Mouse (Mus musculus) forebrain, postnatal 0 days (tissue): ENCODE measurements around the gene Esrrg. TPM values are rescaled to one million over a fixed set of nuclear protein-coding genes. Genes with fewer than 3 reads are reported as not detected.
A peak's percentile ranks its signal among the peaks of the same experiment; 100 is the strongest.

Experiments
- ATAC-seq: fragments of 200-750 bp; cut with Nextera tagmentation; 2 replicates; pipeline ENCODE4 v1.8.0; 2017; ENCODE audit warnings: mild to moderate bottlenecking, moderate library complexity
- DNase-seq: peaks from one replicate; pipeline ENCODE4 v3.0.0-alpha.2; 2015
- H3K27ac ChIP-seq: fragments of 300-500 bp; sonication (generic); 2 replicates; pipeline ENCODE4 v1.5.1; 2014; ENCODE audit warnings: low read depth, mild to moderate bottlenecking, antibody characterized with exemption, low read length, moderate library complexity, mixed read lengths
- H3K27me3 ChIP-seq: fragments of 300-500 bp; sonication (generic); 2 replicates; pipeline ENCODE4 v1.6.1; 2014; ENCODE audit warnings: mild to moderate bottlenecking, low read length, mixed read lengths; ENCODE audit not compliant: insufficient read depth
- H3K36me3 ChIP-seq: fragments of 300-500 bp; sonication (generic); 2 replicates; pipeline ENCODE4 v1.6.1; 2014; ENCODE audit warnings: mild to moderate bottlenecking, moderate library complexity; ENCODE audit not compliant: insufficient read depth
- H3K4me1 ChIP-seq: fragments of 300-500 bp; sonication (generic); 2 replicates; pipeline ENCODE4 v1.6.1; 2014; ENCODE audit warnings: antibody characterized with exemption; ENCODE audit not compliant: insufficient read depth
- H3K4me2 ChIP-seq: fragments of 300-500 bp; sonication (generic); 2 replicates; pipeline ENCODE4 v1.6.1; 2014; ENCODE audit warnings: low read depth, mild to moderate bottlenecking, moderate library complexity
- H3K4me3 ChIP-seq: fragments of 300-500 bp; sonication (generic); 2 replicates; pipeline ENCODE4 v1.5.1; 2014; ENCODE audit warnings: low read depth, low read length, mixed read lengths
- H3K9ac ChIP-seq: fragments of 300-500 bp; sonication (generic); 2 replicates; pipeline ENCODE4 v1.6.1; 2014; ENCODE audit warnings: mild to moderate bottlenecking
- H3K9me3 ChIP-seq: fragments of 300-500 bp; sonication (generic); 2 replicates; pipeline ENCODE4 v1.6.1; 2016; ENCODE audit warnings: low read length
- CTCF ChIP-seq: sonication (generic); IDR thresholded peaks from 2 replicates; pipeline ENCODE4 v1.5.1; 2016; ENCODE audit warnings: antibody characterized with exemption, control low read depth, low read depth
- WGBS: fragments of 180-500 bp; shearing (Covaris S2); extraction: QIAGEN DNeasy Blood & Tissue Kit; methylation state at CpG from one replicate; pipeline ENCODE4 v1.1.7; 2014; 5-methylcytosine and 5-hydroxymethylcytosine counted together
- polyA plus RNA-seq: library from polyadenylated mRNA; unstranded; fragments of >200 nt; fragmentation: Nextera tagmentation; extraction: Ambion mirVana; gene quantifications from 2 replicates; pipeline ENCODE4 v1.2.1, GENCODE M21; 2015
- total RNA-seq: library from RNA; depleted of rRNA; stranded (reverse); fragments of >200 nt; gene quantifications from 2 replicates; pipeline ENCODE4 v1.2.3, GENCODE M21; 2014

Esrrg gene
- total and polyA plus RNA-seq, 2 experiments from 2014 or later: 9.2 to 11.9 TPM

DNA sequence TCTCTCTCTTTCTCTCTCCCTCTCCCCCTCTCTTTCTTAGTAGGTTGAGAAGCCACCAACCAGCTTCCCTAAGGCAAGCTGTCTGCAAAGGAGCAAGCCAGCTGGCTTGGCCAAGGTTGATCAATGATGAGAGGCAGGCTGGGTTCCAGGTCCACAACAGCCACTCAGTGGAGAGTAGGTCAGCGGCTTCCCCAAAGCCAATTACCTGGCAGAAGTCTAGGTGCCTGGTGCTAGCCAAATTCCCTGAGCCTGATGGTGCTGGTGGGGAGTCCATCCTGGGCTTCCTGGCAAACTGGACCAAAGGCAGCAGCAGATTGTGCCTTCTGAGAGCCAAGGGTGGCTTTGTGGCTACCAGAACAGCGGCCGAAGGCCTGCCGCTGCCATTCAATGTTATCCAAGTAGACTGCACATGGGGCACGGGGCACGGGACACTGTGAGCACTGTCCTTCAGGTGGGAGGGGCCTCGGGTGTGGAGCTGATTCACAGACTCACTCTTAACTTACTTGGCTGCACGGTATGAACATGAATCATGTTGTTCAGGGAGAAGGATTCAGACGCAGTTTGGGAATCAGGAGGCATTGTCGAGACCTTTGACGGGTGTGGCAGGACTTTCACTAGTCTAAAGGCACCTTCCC lies 469.1 kb downstream of the Esrrg start:
- no peak for TF ChIP-seq CTCF
- no peak overlapping the region for H3K27ac ChIP-seq
- WGBS: 93% methylated on average over 11 of the region's 11 CpGs
- no peaks in the 10 kb centered on the region for H3K27me3 ChIP-seq
- DNase-seq (no peak), ATAC-seq (no peak)
- no peaks in the 10 kb centered on the region for H3K4me1 ChIP-seq
- H3K9ac ChIP-seq: no peak overlapping the region
- H3K4me3 ChIP-seq: no peak overlapping the region
- no peaks in the 10 kb centered on the region for H3K36me3 ChIP-seq
- H3K9me3 ChIP-seq: no peaks in the 10 kb centered on the region
- no peak overlapping the region for H3K4me2 ChIP-seq

DNA sequence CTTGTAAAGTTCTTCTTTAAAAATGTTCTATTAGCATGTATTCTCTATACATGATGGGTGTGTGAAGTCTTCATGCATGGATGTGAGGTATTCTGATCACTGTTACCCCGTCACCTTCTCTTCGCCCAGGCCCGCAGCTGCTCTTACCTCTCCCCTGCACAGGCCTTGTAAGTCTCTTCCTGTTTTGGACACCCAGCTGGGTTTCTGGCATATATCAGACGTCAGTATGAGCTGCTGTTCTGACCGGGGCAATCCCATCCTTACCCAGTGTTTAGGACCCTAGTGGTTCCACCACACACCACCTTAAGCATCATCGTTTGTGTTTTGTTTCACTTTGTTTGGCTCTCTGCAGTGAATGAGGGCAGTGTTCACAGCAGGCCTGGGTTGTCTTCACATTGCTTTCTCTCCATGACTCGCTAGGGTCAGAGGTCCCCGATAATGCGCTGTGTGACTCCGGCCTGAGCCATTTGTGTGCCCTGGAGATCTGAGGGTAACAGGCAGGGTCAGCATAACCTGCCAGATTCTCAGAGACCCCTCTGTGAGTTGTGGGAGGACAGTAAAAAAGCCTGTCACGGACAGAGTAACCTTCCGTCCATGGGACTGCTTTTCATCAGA lies 471.8 kb downstream of the Esrrg start:
- Histone ChIP-seq H3K4me1 (0 out of 2 replicates have a peak, but pooled peaks cover 3% of the 10 kb centered on the region), H3K36me3 (no peaks in the 10 kb centered on the region), H3K9me3 (no peaks in the 10 kb centered on the region), H3K27ac (no peak overlapping the region), H3K4me3 (no peak overlapping the region), H3K27me3 (no peaks in the 10 kb centered on the region), H3K9ac (no peak overlapping the region), H3K4me2 (no peak overlapping the region)
- DNase-seq (no peak), ATAC-seq (no peak)
- WGBS: 74% methylated on average over 12 of the region's 12 CpGs
- no peak for TF ChIP-seq CTCF

DNA sequence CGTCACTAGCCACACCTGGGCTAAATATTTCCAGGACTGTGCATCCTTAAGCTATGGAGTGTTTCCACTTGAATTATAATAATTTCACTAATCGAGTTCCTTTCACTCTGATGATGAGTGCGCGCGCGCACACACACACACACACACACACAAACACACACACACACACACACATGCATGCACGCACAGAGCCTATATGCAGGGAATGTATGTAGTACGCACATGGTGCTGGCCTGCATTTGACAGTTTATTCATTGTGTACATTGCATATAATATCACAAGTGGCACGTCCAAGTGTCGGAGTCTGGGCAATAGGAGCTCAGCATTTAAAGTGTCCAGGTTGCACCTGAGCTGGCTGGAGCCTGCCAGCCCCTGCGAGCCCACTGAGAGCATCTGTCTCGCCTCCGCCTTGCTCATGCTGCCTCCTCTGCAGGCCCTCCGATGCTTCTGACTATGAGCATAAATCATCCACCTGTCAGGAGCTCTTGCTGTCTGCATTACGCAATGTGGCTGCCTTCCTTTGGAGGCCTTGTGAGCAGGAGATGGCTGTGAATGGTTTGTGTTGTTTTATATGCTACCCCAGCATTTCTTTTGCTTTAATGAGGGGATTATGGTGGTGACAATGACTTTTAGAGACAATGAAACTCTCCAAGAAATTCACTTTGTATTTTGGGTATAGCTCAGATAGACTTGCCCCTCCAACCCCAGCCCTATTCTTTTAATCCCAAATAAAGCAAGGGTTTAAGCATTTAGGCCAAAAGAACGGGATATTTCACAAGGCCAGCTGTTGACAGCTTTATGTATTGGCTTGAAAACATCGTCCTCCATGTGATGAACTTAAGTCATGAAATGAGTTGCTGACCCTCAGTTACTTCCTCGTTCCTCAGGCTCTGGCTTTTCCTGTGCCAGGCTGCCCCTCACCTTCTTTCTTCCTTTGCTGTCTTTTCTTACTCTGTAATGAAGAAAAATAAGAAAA lies 474.4 kb downstream of the Esrrg start:
- Histone ChIP-seq H3K9ac (no peak overlapping the region), H3K36me3 (no peaks in the 10 kb centered on the region), H3K4me2 (no peak overlapping the region), H3K4me1 (0 out of 2 replicates have a peak, but pooled peaks cover 6% of the 10 kb centered on the region), H3K4me3 (no peak overlapping the region), H3K9me3 (no peaks in the 10 kb centered on the region), H3K27me3 (no peaks in the 10 kb centered on the region), H3K27ac (no peak overlapping the region)
- WGBS: 68% methylated on average over 18 of the region's 18 CpGs
- TF ChIP-seq CTCF: no peak
- DNase-seq (no peak), ATAC-seq (no peak)

DNA sequence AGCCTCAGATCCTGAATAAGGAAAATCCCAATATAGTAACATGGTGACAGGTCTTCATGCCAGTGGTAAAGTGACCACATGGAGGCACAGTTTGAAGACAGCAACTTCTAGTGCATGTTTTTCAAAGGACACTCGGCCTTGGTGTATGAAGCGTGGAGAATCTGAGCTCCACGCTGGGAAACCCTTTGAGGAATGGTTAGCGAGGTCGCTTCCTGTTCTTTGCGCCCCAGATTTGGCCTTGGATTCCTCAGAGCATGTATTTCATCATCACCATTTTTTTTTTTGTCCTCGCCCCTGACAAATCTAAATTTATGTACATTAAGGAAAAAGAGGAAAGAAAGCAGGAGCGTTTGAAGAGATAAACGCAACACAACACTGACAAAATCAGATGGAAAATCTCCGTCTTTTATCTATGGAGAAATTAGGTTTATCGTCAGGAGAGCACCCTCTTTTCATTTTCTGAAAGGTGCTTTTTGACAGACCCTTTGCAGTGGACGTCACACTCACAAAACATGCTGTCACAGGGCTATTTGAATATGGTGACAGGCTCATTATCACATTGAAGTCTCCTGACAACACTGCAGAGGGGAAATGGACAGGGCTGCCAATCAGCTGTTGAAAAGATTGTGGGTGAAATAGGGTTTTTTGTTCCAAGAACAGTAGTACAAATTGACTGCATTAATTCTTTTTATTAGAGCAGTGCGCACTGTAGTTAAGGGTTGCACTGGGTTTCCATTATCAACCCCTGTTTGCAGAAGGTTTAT lies 476.7 kb downstream of the Esrrg start:
- Histone ChIP-seq H3K27me3 (no peaks in the 10 kb centered on the region), H3K36me3 (no peaks in the 10 kb centered on the region), H3K4me1 (0 out of 2 replicates have a peak, but pooled peaks cover 6% of the 10 kb centered on the region), H3K9me3 (no peaks in the 10 kb centered on the region), H3K4me3 (no peak overlapping the region), H3K9ac (no peak overlapping the region), H3K4me2 (no peak overlapping the region), H3K27ac (no peak overlapping the region)
- peak; percentile 70; the same call in 1 of the 2 replicates for ATAC-seq
- peak; percentile 15 for DNase-seq
- TF ChIP-seq CTCF: no peak
- WGBS: 41% methylated on average over 13 of the region's 13 CpGs

DNA sequence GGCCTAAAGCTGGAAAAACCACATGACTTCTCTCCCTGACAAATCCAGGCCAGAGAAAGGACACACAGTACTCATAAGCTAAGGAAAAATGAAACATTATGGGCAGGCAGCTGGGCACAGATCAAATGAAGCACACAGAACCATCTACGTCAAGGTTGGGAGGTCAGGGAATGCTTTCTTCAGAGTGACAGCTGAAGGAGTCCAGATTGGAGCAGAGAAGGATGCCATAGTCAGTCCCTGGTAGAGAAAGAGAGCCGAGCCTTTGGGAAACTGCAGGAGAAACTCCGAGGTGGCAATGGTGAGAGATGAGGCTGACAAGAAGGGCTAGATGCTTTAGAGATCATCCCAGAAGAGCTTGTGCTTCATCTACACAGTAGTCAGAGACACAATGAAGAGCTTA lies 485.1 kb downstream of the Esrrg start:
- Histone ChIP-seq H3K4me3 (no peak overlapping the region), H3K36me3 (no peaks in the 10 kb centered on the region), H3K9me3 (no peaks in the 10 kb centered on the region), H3K27ac (no peak overlapping the region), H3K4me1 (no peaks in the 10 kb centered on the region), H3K27me3 (no peaks in the 10 kb centered on the region), H3K9ac (no peak overlapping the region), H3K4me2 (no peak overlapping the region)
- DNase-seq: no peak
- WGBS: 91% methylated on average over 3 of the region's 3 CpGs
- no peak for ATAC-seq
- TF ChIP-seq CTCF: no peak

DNA sequence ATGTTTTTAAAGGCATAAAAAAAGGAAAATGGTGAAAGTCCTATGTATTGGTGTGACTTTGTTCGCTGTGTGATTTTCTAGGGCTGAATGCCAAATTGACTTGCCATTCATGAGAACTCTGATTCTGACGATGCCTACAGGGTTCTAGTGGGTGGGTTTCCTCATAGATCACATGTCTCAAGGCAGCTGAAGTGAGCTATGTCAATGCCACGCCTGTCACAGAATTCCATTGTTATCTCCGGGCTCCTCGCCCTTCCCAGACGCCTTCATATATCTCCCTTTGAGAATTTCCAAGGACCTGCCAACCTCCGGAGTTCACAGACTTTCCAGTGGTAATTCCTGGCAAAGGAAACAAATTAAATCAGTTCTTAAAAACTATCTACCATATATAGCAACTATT lies 493.2 kb downstream of the Esrrg start:
- H3K27ac ChIP-seq: no peak overlapping the region
- 75% methylated on average over 7 of the region's 7 CpGs for WGBS
- H3K4me1 ChIP-seq: no peaks in the 10 kb centered on the region
- no peaks in the 10 kb centered on the region for H3K9me3 ChIP-seq
- no peak overlapping the region for H3K4me3 ChIP-seq
- no peak overlapping the region for H3K4me2 ChIP-seq
- no peaks in the 10 kb centered on the region; the same call in 1 of the 2 replicates for H3K27me3 ChIP-seq
- DNase-seq (no peak), ATAC-seq (no peak)
- no peak overlapping the region for H3K9ac ChIP-seq
- TF ChIP-seq CTCF: no peak
- H3K36me3 ChIP-seq: no peaks in the 10 kb centered on the region
